Mouse (Mus musculus): ENCODE measurements around the gene Rgs7. TPM values are rescaled to one million over a fixed set of nuclear protein-coding genes. Genes with fewer than 3 reads are reported as not detected.

Gene Rgs7
- polyA plus RNA-seq, 1 experiment from 2014 or later, result 0.39 TPM

DNA sequence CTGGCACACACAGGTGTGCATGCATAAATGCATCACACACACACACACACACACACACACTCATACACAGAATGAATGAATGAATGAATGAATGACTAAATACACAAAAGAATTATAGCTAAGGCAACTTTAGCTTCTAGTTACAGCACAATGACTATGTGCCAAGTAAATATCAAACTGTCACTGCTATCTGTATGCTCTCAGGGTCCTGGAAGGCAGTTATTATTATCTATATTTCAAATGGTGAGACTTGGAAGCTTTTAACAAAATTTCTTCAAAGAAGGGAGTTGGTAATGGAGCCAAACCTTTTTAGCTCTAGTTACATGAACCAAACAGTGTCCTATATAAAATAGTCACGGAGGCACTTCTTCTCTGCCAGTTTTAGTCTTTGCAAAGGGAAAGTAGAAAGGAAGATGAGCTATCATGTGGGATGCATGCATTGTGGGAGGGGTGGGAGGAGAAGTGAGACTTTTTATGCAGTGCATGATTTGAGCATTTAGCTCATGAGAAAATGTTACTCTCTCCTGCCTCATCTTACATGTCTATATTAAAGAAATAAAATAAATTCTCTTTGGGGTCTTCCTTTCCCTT lies 383.9 kb downstream of the Rgs7 start:
- no peaks in the 10 kb centered on the region for H3K9me3 ChIP-seq (ENCODE audit: control insufficient read depth, low read length)
- H3K4me2 ChIP-seq (ENCODE audit: low read depth, low read length), result no peak overlapping the region
- no peaks in the 10 kb centered on the region for H3K27me3 ChIP-seq (ENCODE audit: control insufficient read depth, insufficient read depth, low read depth, low read length)
- H3K27ac ChIP-seq (ENCODE audit: low read length), result no peak overlapping the region
- no peak overlapping the region for H3K9ac ChIP-seq (ENCODE audit: low read length)
- H3K4me3 ChIP-seq (ENCODE audit: low read length), result no peak overlapping the region
- WGBS, result 78% methylated on average over 1 of the region's 1 CpGs
- no peak for ATAC-seq (ENCODE audit: low read depth)
- H3K4me1 ChIP-seq (replicated peaks; ENCODE audit: control insufficient read depth, insufficient read depth, low read length), result no peaks in the 10 kb centered on the region
- no peaks in the 10 kb centered on the region for H3K36me3 ChIP-seq (ENCODE audit: control insufficient read depth, insufficient read depth, low read length)

DNA sequence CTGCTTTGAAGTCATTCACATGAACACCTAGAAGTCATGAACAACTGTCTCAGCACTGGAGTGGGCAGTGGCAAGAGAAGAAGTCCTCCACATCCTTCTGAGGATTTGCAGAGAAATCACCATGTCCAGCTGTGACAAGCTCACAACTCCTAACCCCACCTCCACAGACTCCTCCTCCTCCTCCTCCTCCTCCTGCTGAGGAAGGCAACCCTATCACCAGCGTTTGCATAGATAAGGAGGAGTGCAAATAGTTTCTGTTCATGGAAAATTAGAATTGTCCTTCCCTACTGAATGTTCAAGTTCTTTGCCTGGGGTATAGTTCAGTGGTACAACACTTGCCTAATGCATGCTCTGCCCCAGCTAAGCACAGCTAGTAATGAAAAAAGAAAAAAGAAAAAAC lies 386.0 kb downstream of the Rgs7 start:
- H3K4me1 ChIP-seq (replicated peaks; ENCODE audit: control insufficient read depth, insufficient read depth, low read length), result no peaks in the 10 kb centered on the region
- no peaks in the 10 kb centered on the region for H3K36me3 ChIP-seq (ENCODE audit: control insufficient read depth, insufficient read depth, low read length)
- no peak overlapping the region for H3K4me3 ChIP-seq (ENCODE audit: low read length)
- H3K27ac ChIP-seq (ENCODE audit: low read length), result no peak overlapping the region
- H3K4me2 ChIP-seq (ENCODE audit: low read depth, low read length), result no peak overlapping the region
- WGBS, result 12% methylated on average over 1 of the region's 1 CpGs
- no peaks in the 10 kb centered on the region for H3K27me3 ChIP-seq (ENCODE audit: control insufficient read depth, insufficient read depth, low read depth, low read length)
- no peak for ATAC-seq (ENCODE audit: low read depth)
- H3K9me3 ChIP-seq (ENCODE audit: control insufficient read depth, low read length), result no peaks in the 10 kb centered on the region
- no peak overlapping the region for H3K9ac ChIP-seq (ENCODE audit: low read length)

DNA sequence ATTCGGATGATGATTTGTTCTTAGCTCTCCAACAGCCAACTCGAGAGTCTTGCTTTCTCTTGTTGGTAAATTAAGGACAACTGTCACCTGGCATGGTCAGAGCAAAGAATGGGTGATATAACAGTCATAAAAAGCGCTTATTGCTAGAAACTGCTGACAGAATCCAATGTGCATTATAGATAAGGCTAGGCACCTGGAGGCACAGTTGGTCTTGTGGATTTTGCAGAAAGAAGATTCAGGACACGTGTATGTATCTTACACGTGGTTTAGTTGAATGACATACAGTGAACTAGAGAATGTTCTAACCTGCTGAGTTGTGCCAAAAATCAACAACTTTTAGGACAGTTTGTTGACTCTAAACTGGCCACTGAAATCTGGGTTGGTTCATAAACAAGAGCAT lies 386.9 kb downstream of the Rgs7 start:
- ATAC-seq (ENCODE audit: low read depth), result no peak
- no peaks in the 10 kb centered on the region for H3K36me3 ChIP-seq (ENCODE audit: control insufficient read depth, insufficient read depth, low read length)

DNA sequence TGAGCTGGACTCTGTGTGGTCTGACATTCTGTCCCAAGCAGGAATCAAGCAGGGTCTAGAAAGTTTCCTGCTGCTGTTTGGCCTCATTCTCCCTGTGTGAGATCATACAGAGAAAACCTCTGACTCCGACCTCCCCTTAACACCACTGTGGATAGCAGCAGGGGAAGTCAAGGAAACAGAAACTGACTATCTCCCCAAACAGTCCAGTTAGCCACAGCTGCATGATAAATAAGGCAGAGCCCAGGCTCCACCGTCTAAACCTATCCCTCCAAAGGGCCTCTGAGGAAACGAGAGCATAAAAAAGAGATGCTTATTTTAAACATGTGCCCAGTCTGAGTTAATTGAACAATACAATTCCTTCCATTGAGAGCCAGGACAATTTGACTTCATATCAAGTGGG lies 395.3 kb downstream of the Rgs7 start:
- H3K9me3 ChIP-seq (ENCODE audit: control insufficient read depth, low read length), result no peaks in the 10 kb centered on the region
- no peak overlapping the region for H3K4me3 ChIP-seq (ENCODE audit: low read length)
- H3K27ac ChIP-seq (ENCODE audit: low read length), result no peak overlapping the region
- no peaks in the 10 kb centered on the region for H3K36me3 ChIP-seq (ENCODE audit: control insufficient read depth, insufficient read depth, low read length)
- no peak overlapping the region for H3K9ac ChIP-seq (ENCODE audit: low read length)
- 52% methylated on average over 3 of the region's 3 CpGs for WGBS
- no peak for ATAC-seq (ENCODE audit: low read depth)
- no peaks in the 10 kb centered on the region for H3K27me3 ChIP-seq (ENCODE audit: control insufficient read depth, insufficient read depth, low read depth, low read length)
- H3K4me1 ChIP-seq (replicated peaks; ENCODE audit: control insufficient read depth, insufficient read depth, low read length), result no peaks in the 10 kb centered on the region
- H3K4me2 ChIP-seq (ENCODE audit: low read depth, low read length), result no peak overlapping the region

More for the DNA sequence above, 386.9 kb downstream of the Rgs7 start:
- Histone ChIP-seq H3K4me2 (ENCODE audit: low read depth, low read length) (no peak overlapping the region), H3K4me3 (ENCODE audit: low read length) (no peak overlapping the region), H3K9ac (ENCODE audit: low read length) (no peak overlapping the region), H3K4me1 (replicated peaks; ENCODE audit: control insufficient read depth, insufficient read depth, low read length) (no peaks in the 10 kb centered on the region), H3K27ac (ENCODE audit: low read length) (no peak overlapping the region), H3K27me3 (ENCODE audit: control insufficient read depth, insufficient read depth, low read depth, low read length) (no peaks in the 10 kb centered on the region), H3K9me3 (ENCODE audit: control insufficient read depth, low read length) (no peaks in the 10 kb centered on the region)
- WGBS, result 73% methylated on average over 5 of the region's 5 CpGs

DNA sequence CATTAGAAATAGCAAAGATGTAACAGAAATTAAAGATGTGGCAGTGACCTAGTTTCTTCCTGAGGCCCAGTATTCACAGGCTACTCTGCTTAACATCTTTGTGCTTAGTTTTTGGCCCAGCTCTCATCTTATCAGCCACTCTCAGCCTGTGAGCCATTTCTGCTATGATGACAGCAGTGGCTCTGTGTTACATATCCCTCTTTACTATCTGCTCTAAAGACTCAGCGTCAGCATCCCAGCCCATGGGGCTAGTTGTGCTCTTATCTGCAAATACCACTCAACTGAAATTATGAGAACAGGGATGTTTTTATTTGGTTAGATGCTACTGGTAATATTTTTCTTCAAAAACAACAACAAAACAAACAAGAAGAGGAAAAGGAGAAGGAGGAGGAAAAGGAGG lies 410.2 kb downstream of the Rgs7 start:
- H3K4me3 ChIP-seq (ENCODE audit: low read length), result no peak overlapping the region
- 60% methylated on average over 1 of the region's 1 CpGs for WGBS
- no peaks in the 10 kb centered on the region for H3K36me3 ChIP-seq (ENCODE audit: control insufficient read depth, insufficient read depth, low read length)
- no peak overlapping the region for H3K27ac ChIP-seq (ENCODE audit: low read length)
- H3K9ac ChIP-seq (ENCODE audit: low read length), result no peak overlapping the region
- no peak for ATAC-seq (ENCODE audit: low read depth)
- no peaks in the 10 kb centered on the region for H3K9me3 ChIP-seq (ENCODE audit: control insufficient read depth, low read length)
- H3K4me2 ChIP-seq (ENCODE audit: low read depth, low read length), result no peak overlapping the region
- no peaks in the 10 kb centered on the region for H3K4me1 ChIP-seq (replicated peaks; ENCODE audit: control insufficient read depth, insufficient read depth, low read length)
- H3K27me3 ChIP-seq (ENCODE audit: control insufficient read depth, insufficient read depth, low read depth, low read length), result no peaks in the 10 kb centered on the region

DNA sequence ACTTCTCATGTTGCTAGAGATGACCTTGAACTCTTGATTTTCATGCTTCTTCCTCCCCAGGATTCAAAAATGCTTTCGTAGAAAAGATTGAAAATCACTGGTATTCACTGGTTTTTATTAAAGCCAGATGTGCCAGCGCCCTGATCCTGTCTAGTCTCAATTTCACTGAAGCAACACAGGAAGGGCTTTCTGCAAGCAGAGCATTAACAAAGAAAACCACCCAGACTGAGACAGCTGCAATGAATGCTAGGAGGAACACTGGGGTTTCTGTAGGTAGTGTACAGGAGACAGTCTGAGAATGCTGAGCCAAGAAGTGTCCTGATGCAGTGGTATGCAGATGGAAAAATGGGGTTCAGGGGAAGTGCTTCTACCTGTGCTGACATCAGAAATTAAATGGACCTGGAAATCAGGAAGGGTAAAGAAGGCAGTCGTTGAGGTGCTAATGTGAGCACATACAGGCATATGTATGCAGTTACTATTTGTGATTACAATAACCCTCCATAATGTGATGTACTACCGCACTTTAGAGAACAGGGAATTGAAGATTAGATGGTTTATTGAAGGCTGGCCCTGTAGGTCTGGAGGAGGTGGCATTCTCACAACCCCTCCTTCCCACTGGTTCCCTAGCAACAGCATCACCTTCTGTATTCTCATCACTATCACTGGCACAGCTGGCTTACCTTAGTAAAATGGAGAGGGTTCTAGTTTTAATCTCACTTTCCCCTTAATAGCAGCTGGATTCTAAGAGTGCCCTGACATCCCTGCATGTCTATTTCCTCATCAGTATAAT lies 412.3 kb downstream of the Rgs7 start:
- 70% methylated on average over 4 of the region's 4 CpGs for whole genome bisulfite sequencing
- Histone ChIP-seq H3K4me1 (replicated peaks; ENCODE audit: control insufficient read depth, insufficient read depth, low read length) (no peaks in the 10 kb centered on the region), H3K9ac (ENCODE audit: low read length) (no peak overlapping the region), H3K9me3 (ENCODE audit: control insufficient read depth, low read length) (no peaks in the 10 kb centered on the region), H3K4me2 (ENCODE audit: low read depth, low read length) (no peak overlapping the region), H3K36me3 (ENCODE audit: control insufficient read depth, insufficient read depth, low read length) (no peaks in the 10 kb centered on the region), H3K27me3 (ENCODE audit: control insufficient read depth, insufficient read depth, low read depth, low read length) (no peaks in the 10 kb centered on the region), H3K27ac (ENCODE audit: low read length) (no peak overlapping the region), H3K4me3 (ENCODE audit: low read length) (no peak overlapping the region)
- ATAC-seq (ENCODE audit: low read depth), result no peak

DNA sequence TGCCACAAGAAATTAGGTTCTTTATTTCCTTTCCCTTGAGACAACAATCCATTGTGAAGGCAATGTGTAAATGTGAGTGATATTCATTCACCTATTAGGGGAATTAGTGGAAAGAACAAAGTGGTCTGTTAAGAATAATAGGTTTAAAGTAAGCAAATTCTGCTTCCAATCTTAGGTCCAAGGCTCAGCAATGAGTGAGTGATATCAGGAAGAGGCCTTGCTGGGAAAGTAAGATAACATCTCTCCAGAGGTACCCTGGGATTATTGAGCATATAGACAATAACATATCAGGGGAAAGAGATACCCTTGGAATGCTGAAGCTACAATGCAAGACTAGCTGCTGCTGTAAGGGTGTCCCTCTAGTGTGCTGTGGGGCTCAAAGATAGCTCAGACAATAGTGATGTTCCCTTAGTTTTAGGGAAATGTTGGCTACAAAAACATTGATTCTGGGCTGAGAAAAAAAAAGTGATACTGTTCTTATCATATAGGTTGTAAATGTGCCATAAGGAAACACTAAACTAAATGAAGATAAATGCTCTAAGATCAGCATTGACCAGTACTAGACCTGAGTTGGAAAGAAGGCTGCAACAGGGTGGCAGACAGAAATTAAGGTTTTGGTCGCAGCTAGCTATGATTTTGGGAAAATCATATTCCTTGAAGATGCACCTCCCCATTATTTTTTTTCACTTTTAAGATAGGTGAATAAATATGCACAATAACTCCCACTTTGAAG lies 418.6 kb downstream of the Rgs7 start:
- H3K4me2 ChIP-seq (ENCODE audit: low read depth, low read length), result no peak overlapping the region
- no peak overlapping the region for H3K9ac ChIP-seq (ENCODE audit: low read length)
- H3K9me3 ChIP-seq (ENCODE audit: control insufficient read depth, low read length), result no peaks in the 10 kb centered on the region
- no peaks in the 10 kb centered on the region for H3K4me1 ChIP-seq (replicated peaks; ENCODE audit: control insufficient read depth, insufficient read depth, low read length)
- H3K36me3 ChIP-seq (ENCODE audit: control insufficient read depth, insufficient read depth, low read length), result no peaks in the 10 kb centered on the region
- 76% methylated on average over 1 of the region's 1 CpGs for WGBS
- H3K27me3 ChIP-seq (ENCODE audit: control insufficient read depth, insufficient read depth, low read depth, low read length), result no peaks in the 10 kb centered on the region
- H3K27ac ChIP-seq (ENCODE audit: low read length), result no peak overlapping the region
- no peak for ATAC-seq (ENCODE audit: low read depth)
- H3K4me3 ChIP-seq (ENCODE audit: low read length), result no peak overlapping the region

DNA sequence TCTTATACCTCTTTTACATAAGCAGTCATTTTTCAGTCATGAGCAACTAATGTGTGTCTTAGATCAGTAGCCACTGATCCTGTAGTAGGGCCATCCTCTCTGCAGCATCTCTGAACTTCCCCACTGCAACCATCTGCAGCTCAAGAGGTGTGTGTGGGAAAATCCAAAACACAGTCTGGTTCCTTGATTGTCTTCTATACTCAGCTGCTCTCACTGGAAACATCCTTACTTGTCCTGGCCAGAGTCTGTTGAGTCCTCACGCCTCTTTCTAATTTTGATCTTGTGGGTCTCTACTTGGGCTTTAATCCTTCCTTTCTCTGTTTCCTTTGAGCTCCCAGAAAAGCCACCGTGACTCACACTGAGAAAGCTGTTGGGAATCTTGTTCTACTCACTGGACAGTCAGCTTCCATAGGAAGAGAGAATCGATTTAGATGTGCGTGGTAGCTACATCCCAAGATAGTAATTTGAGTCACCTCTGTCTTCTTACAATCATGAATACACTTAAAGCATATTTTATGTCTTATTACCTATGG lies 422.5 kb downstream of the Rgs7 start:
- Histone ChIP-seq H3K27me3 (ENCODE audit: control insufficient read depth, insufficient read depth, low read depth, low read length) (no peaks in the 10 kb centered on the region), H3K4me2 (ENCODE audit: low read depth, low read length) (no peak overlapping the region), H3K36me3 (ENCODE audit: control insufficient read depth, insufficient read depth, low read length) (no peaks in the 10 kb centered on the region), H3K4me3 (ENCODE audit: low read length) (no peak overlapping the region), H3K27ac (ENCODE audit: low read length) (no peak overlapping the region), H3K9ac (ENCODE audit: low read length) (no peak overlapping the region), H3K4me1 (replicated peaks; ENCODE audit: control insufficient read depth, insufficient read depth, low read length) (no peaks in the 10 kb centered on the region), H3K9me3 (ENCODE audit: control insufficient read depth, low read length) (no peaks in the 10 kb centered on the region)
- WGBS, result 85% methylated on average over 4 of the region's 4 CpGs
- no peak for ATAC-seq (ENCODE audit: low read depth)

DNA sequence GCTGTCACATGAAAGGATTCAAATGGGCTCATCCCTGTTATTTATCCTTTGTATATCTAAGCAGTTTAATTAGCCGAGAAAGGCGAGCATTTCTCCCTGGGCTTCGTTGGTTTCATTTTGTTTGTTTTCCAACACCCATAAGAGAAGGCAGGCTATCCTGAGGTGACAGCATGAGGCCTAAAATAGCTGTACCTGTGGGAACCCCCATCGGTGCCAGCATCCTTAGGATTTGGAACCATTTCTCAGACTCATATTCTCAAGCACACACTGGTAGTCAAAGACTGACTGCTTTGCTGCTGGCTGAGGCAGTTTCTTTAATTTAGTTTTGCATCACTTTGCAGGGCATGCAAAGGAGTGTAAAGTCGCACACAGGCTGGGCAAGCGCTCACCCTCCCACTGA lies 443.2 kb downstream of the Rgs7 start:
- Histone ChIP-seq H3K4me1 (replicated peaks; ENCODE audit: control insufficient read depth, insufficient read depth, low read length) (no peaks in the 10 kb centered on the region), H3K36me3 (ENCODE audit: control insufficient read depth, insufficient read depth, low read length) (no peaks in the 10 kb centered on the region), H3K4me2 (ENCODE audit: low read depth, low read length) (no peak overlapping the region), H3K9me3 (ENCODE audit: control insufficient read depth, low read length) (no peaks in the 10 kb centered on the region), H3K27me3 (ENCODE audit: control insufficient read depth, insufficient read depth, low read depth, low read length) (no peaks in the 10 kb centered on the region), H3K9ac (ENCODE audit: low read length) (no peak overlapping the region), H3K4me3 (ENCODE audit: low read length) (no peak overlapping the region), H3K27ac (ENCODE audit: low read length) (no peak overlapping the region)
- no peak for ATAC-seq (ENCODE audit: low read depth)
- WGBS, result 79% methylated on average over 6 of the region's 6 CpGs

Measured in lung, embryonic 16.5 days (tissue).